8 mouse cellular contexts compared by ENCODE assay signal in the genomic region with DNA sequence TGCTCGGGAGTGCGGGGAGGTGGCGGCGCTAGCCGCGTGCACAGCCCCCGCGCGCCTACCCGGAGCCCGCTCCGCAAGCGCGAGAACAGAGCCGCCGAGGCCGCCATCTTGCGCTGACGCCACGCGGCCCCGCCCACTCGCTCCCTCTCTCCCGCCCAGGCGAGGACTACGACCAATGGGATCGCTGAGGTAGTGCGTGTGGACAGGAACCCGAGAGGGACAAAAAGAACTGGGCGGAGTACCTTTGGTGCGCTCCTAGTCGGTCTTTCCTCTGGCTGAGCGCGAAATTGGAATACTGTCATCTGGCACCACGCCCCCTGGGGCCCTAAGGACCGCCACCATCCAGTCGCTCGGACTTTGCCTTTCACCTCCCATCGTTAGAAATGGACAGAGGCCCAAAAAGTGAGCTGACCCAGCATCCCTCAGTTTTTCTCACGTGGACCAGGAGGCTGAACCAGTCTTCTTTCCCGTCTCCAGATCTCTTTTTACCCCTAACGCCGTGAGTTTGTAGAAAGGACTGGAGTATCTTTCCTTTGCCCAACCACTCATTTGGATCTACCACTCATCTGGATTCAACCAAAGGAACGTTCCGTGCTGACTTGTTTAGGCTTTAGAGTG. TPM values are rescaled to one million over a fixed set of nuclear protein-coding genes. Genes with fewer than 3 reads are reported as not detected.
DNase-seq lines count a peak whose midpoint lies in the region; ATAC-seq and TF ChIP-seq lines count a peak whose summit lies in the region.

A gene (minus strand): TSS at position 147 of the 618 bp plus-strand sequence.

- H3K9me3 ChIP-seq in embryonic facial prominence, embryonic 15.5 days (replicated peaks): no peaks in the 10 kb centered on the region
- H3K9me3 ChIP-seq in limb, embryonic 14.5 days (ENCODE audit: control insufficient read depth, low read length): no peaks in the 10 kb centered on the region
- H3K9me3 ChIP-seq in midbrain, postnatal 0 days (ENCODE audit: low read length): no peaks in the 10 kb centered on the region

- peak within 1 kb of the TSS; percentile 82 for H3K4me3 ChIP-seq in bone marrow, adult 2 months (replicated peaks; ENCODE audit: control insufficient read depth, low read depth, low read length)
- peak within 1 kb of the TSS; percentile 99 for H3K4me3 ChIP-seq in embryonic facial prominence, embryonic 15.5 days (replicated peaks)
- H3K4me3 ChIP-seq in limb, embryonic 14.5 days (replicated peaks; ENCODE audit: low read length): peak within 1 kb of the TSS; percentile 95
- peak within 1 kb of the TSS; percentile 71 for H3K4me3 ChIP-seq in midbrain, postnatal 0 days (ENCODE audit: low read depth, low read length)

- TF ChIP-seq POLR2A in bone marrow, adult 2 months (IDR thresholded peaks at IDR 0.05; ENCODE audit: borderline replicate concordance, control insufficient read depth, low read depth, low read length): peak; percentile 67; the same call in 1 of the 2 replicates
- TF ChIP-seq POLR2A in limb, embryonic 14.5 days (IDR thresholded peaks at IDR 0.05; ENCODE audit: borderline replicate concordance, extremely low read depth, insufficient read depth, insufficient read length): 0 out of 2 replicates have a peak, but pooled peaks have one; percentile 72

- ATAC-seq in embryonic facial prominence, embryonic 15.5 days (ENCODE audit: insufficient number of reproducible peaks, low FRiP score, low TSS enrichment, low read depth): peak; percentile 94
- ATAC-seq in limb, embryonic 14.5 days (ENCODE audit: low FRiP score, low read depth): peak; percentile 98
- peak; percentile 95 for ATAC-seq in midbrain, postnatal 0 days (ENCODE audit: low FRiP score)

- no peaks in the 10 kb centered on the region; the same call in 1 of the 2 replicates for H3K4me1 ChIP-seq in bone marrow, adult 2 months (ENCODE audit: control insufficient read depth, insufficient read depth, low read length)
- peaks cover 19% of the 10 kb centered on the region for H3K4me1 ChIP-seq in embryonic facial prominence, embryonic 15.5 days
- H3K4me1 ChIP-seq in limb, embryonic 14.5 days (ENCODE audit: control insufficient read depth, insufficient read depth, low read length): peaks cover 5% of the 10 kb centered on the region
- H3K4me1 ChIP-seq in midbrain, postnatal 0 days (ENCODE audit: insufficient read depth, low read length): no peaks in the 10 kb centered on the region

- DNase-seq in 416B (ENCODE audit: low read depth): peak; percentile 96
- DNase-seq in heart, adult 8-10 months (ENCODE audit: low spot score): peak; percentile 99
- peak; percentile 98 for DNase-seq in kidney, adult 9 months
- DNase-seq in limb, embryonic 14.5 days (ENCODE audit: low spot score): peak; percentile 98
- DNase-seq in midbrain, postnatal 0 days (ENCODE audit: low spot score): peak; percentile 98
- DNase-seq in spleen, postnatal 14 days (ENCODE audit: low spot score in 2 of 2): peak; percentile 96 to 98

- H3K36me3 ChIP-seq in embryonic facial prominence, embryonic 15.5 days: peaks cover 65% of the 10 kb centered on the region
- peaks cover 64% of the 10 kb centered on the region for H3K36me3 ChIP-seq in limb, embryonic 14.5 days (ENCODE audit: control insufficient read depth, insufficient read depth, low read length)
- H3K36me3 ChIP-seq in midbrain, postnatal 0 days (ENCODE audit: insufficient read depth, low read length): peaks cover 53% of the 10 kb centered on the region

- peak within 1 kb of the TSS; percentile 74 for H3K4me2 ChIP-seq in embryonic facial prominence, embryonic 15.5 days (replicated peaks)
- H3K4me2 ChIP-seq in limb, embryonic 14.5 days (replicated peaks; ENCODE audit: low read depth, low read length, severe bottlenecking): peak within 1 kb of the TSS; percentile 85
- peak within 1 kb of the TSS; percentile 67 for H3K4me2 ChIP-seq in midbrain, postnatal 0 days (ENCODE audit: low read depth, low read length, poor library complexity, severe bottlenecking)

- no peak for TF ChIP-seq CTCF in bone marrow, adult 2 months (IDR thresholded peaks at IDR 0.05; ENCODE audit: control insufficient read depth, insufficient read depth, low read length)
- peak; percentile 24 for TF ChIP-seq CTCF in midbrain, postnatal 0 days (IDR thresholded peaks at IDR 0.05)

- no peak within 1 kb of the TSS for H3K27ac ChIP-seq in bone marrow, adult 2 months (ENCODE audit: control insufficient read depth, insufficient read depth, low read depth, low read length, poor library complexity)
- peak within 1 kb of the TSS; percentile 70; the same call in 1 of the 2 replicates for H3K27ac ChIP-seq in embryonic facial prominence, embryonic 15.5 days (replicated peaks)
- H3K27ac ChIP-seq in limb, embryonic 14.5 days (replicated peaks; ENCODE audit: low read depth, low read length): peak within 1 kb of the TSS; percentile 55; the same call in 1 of the 2 replicates
- peak within 1 kb of the TSS; percentile 58; the same call in 1 of the 2 replicates for H3K27ac ChIP-seq in midbrain, postnatal 0 days (ENCODE audit: low read depth, low read length)

- WGBS in bone marrow, adult 2 months: under 1% methylated on average over 45 of the region's 45 CpGs
- WGBS in embryonic facial prominence, embryonic 15.5 days: under 1% methylated on average over 45 of the region's 45 CpGs
- 1% methylated on average over 25 of the region's 45 CpGs for WGBS in limb, embryonic 14.5 days
- under 1% methylated on average over 42 of the region's 45 CpGs for WGBS in midbrain, postnatal 0 days

- H3K27me3 ChIP-seq in embryonic facial prominence, embryonic 15.5 days: no peaks in the 10 kb centered on the region
- H3K27me3 ChIP-seq in limb, embryonic 14.5 days (ENCODE audit: control insufficient read depth, insufficient read depth, low read length): no peaks in the 10 kb centered on the region
- H3K27me3 ChIP-seq in midbrain, postnatal 0 days (ENCODE audit: insufficient read depth, low read length): no peaks in the 10 kb centered on the region

- peak within 1 kb of the TSS; percentile 90 for H3K9ac ChIP-seq in embryonic facial prominence, embryonic 15.5 days
- H3K9ac ChIP-seq in limb, embryonic 14.5 days (ENCODE audit: low read depth, low read length, severe bottlenecking): peak within 1 kb of the TSS; percentile 85
- peak within 1 kb of the TSS; percentile 75 for H3K9ac ChIP-seq in midbrain, postnatal 0 days (replicated peaks; ENCODE audit: low read length, poor library complexity, severe bottlenecking)

RNA-seq across cellular contexts. Expression of the gene that starts here (rescaled TPM):
- polyA plus RNA-seq in bone marrow, adult 2 months (2011; ENCODE audit: insufficient read depth, insufficient read length, low replicate concordance, missing spikeins): 44.6 and 44.8 TPM in 2 replicates
- polyA plus RNA-seq in embryonic facial prominence, embryonic 15.5 days (2015; fragmentation: Nextera tagmentation; extraction: Ambion mirVana): 125 and 128 TPM in 2 replicates
- total RNA-seq in heart, adult 8-10 months (2022): 10 to 100 TPM; 59.2 to 68.5 (median 64.4) TPM
- 98.1 and 119 TPM in 2 replicates for polyA plus RNA-seq in limb, embryonic 14.5 days (2012; rRNA removed)
- 138 TPM in 2 replicates for polyA plus RNA-seq in limb, embryonic 14.5 days (2014; fragmentation: Nextera tagmentation; extraction: Ambion mirVana)
- 59.2 and 76.3 TPM in 2 replicates for total RNA-seq in midbrain, postnatal 0 days (2014; rRNA removed)
- polyA plus RNA-seq in midbrain, postnatal 0 days (2015; fragmentation: Nextera tagmentation; extraction: Ambion mirVana): 112 and 120 TPM in 2 replicates
